Mouse (Mus musculus): ENCODE measurements around the gene Dse.
A peak's percentile ranks its signal among the peaks of the same experiment; 100 is the strongest.

The Dse gene

DNA sequence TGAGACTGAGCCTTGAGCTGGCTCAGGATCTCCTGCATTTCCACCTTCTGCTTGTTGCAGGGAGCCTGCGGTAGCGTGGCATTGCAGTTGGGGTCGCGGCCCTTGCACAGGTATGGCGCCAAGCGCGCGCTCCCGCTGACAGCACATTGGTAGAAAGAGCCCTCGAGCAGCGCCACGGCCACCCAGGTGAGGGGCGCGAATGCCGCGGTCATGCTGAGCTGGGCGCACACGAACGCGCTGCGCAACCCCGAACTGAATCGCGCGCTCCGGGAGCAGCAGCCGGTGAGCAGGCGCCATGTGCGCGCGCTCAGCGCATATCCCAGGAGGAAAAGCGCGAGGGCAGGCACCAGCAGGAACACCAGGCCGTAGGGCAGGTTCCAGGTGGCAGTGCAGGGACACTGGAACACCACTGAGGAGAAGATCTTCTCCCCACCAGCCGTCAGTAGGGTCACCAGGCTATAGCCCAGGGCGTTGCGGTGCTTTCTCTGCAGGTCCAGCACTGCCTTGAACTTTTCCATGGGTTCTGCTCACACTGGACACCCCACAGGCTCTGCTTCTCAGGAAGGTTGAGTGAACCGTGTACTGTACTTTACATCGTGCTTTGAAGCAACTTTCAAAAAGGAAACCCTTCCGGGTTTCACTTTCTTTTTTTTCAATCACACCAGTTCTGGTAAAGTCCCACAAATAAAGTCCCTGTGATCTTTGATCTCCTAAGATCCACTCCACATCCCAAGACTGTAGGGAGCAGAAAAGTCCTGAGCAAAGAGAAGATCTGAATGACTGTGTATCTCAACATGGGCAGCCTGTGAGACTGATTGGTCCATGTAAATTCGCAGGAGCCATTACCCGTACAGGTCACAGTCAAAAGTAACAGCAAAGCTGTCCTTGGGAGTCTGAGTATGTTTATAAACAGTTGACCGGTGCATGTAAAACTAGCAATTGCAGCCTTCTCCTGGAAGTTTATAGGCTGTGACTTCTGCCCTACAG is 79.8 kb downstream of the Dse start, which contains the start of gene Calhm6:
TSS of gene Calhm6 (minus strand) at position 593 of the 987 bp plus-strand sequence.
- peak in 1 of 2 experiments; percentile 13 for DNase-seq

DNA sequence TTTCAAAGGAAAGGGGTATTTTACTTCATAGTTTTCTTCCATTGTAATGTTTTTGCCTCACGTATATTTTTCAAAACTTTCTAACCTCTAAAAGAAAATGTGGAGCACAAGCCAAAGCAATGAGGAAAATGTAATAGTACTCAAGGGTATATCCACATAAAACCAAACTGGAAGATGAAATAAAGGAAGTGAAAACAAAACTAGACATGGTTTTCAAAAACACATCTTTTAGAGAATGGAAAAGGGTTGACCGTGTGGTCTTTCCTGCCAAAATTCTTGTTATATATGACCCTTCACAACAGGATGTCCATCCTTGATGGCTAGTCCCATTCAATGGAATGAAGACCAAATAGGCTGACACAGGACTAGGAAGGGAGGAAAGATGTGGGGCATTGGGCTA is 89.1 kb downstream of the Dse start:
- DNase-seq, result no peak

DNA sequence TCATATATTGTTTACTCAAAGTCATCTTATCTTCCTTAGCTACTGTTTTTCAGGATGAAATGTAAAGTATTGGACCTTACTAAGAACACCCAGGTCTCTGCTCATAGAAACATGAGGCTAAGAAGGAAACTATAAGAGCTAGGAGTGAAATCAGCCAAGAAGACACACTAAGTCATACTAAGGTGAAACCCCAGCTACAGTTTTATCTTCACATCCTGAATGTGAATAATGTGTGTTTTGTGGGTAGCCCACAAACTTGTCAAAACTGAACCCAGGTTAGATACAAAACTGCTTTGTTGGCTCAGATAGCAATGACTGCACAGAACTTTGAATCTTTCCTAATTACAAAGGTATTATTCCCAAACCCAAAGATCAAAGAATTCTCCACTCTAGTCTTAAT is 89.7 kb downstream of the Dse start:
- DNase-seq, result no peak

DNA sequence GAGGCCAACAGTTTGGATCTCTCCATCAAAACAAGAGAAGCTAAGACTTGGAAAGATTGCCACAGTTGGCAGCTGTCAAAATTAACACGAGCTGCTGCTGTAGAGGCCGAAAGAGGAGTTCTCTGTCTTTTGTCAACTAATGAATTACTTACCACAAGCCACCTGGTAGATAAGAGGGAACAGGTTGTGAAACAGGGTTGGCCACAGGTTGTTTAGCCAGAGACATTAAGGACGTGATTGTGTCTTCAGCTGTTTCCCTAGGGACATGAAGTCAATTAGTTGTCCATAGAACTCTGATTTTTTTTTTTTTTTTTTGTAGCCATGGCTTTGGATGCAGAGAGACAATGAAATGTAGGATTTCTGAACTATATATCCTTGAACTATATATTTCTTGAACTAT is 90.4 kb downstream of the Dse start:
- no peak for DNase-seq

DNA sequence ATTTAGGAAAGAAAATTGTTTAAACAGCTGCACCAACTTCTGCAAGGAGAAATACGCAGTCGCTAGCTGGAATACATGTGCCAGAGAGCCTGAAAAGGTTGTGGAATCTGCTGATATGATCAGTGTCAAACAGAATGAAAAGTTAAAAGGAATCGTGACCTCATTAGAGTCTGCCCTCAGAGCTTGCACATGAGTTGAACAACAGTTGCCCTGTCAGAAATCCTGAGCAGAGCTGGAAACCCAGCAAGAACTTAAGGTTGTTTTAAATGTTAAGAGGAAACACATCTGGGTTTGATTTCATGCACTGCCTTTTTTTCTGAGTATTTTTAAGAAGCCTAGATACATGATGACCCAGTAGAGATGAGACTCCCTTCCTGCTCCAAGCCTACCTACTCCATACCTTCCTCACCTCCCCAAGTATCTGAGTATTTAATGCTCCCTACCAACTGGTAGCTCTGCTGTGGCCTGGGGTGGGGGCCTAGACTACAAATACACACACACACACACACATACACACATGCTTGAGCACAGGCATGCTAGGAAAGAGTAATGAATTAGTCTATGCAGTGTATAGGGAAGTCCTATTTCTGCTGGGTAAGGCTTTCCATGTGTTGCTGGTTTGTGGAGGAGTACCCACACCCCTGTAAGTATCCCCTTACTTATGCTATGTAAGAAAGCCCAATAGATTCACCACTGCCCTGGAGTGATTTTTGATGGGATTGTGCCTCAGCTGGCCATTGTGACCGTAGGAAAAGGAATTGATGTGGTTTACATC is 95.4 kb downstream of the Dse start:
- DNase-seq, result no peak

DNA sequence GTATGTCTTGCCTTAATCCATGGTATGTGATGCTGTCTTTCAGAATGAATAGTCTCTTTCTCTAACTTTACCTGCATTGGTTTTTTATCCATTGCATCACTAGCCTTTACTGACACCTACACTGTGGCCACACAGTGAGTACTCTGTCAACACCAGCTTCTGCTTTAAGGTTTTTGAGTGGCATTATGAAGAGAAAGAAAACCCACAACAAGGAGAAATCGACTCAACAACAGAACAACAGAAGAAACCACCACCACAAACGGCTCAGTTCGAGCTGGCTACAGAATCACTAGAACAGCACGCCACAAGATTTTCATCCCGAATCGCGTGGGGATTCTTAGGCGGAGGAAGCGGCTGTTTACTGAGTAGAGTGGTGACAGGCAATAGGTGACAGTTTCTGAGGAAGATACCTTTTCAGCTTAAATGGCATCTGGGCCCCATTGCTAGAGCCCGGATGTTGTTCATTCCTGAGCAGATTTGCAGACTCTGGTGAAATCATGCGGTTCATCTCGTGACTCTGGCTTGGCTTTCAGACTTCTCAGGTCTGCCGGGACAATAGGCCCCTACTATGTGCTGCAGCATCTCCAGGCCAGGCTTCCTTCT is 96.6 kb downstream of the Dse start:
- no peak for DNase-seq
